Mouse (Mus musculus): ENCODE data around the gene Prickle4. TPM values are rescaled to one million over a fixed set of nuclear protein-coding genes. Genes with fewer than 3 reads are reported as not detected.

Gene Prickle4
- polyA plus RNA-seq (2012; rRNA removed) (0.11 TPM in 1 of 2 replicates, not detected in the other), polyA plus RNA-seq (2014; fragmentation: Nextera tagmentation; extraction: Ambion mirVana) (0.23 TPM in 1 of 2 replicates, not detected in the other)

- Histone ChIP-seq H3K9ac (replicated peaks) (peak within 1 kb of the TSS; percentile 59), H3K4me1 (replicated peaks; ENCODE audit: control insufficient read depth in 2 of 2, insufficient read depth in 2 of 2, low read length in 1 of 2) (peaks cover 0 to 4% of the 10 kb centered on the region in 2 experiments; a peak in 2 of 4 replicates), H3K9me3 (ENCODE audit: control insufficient read depth, low read length) (no peaks in the 10 kb centered on the region), H3K27me3 (ENCODE audit: control insufficient read depth, insufficient read depth, low read length) (peaks cover 20% of the 10 kb centered on the region), H3K4me2 (ENCODE audit: low read depth) (peak within 1 kb of the TSS; percentile 83), H3K4me3 (ENCODE audit: insufficient read depth in 1 of 2, low read depth in 2 of 2, low read length in 2 of 2) (peak within 1 kb of the TSS; percentile 56 to 62), H3K27ac (no peak within 1 kb of the TSS), H3K36me3 (replicated peaks; ENCODE audit: control insufficient read depth, insufficient read depth, low read depth) (no peaks in the 10 kb centered on the region)
- peak; percentile 93 for TF ChIP-seq CTCF (IDR thresholded peaks at IDR 0.05; ENCODE audit: low read depth)
- no peak for TF ChIP-seq EP300 (IDR thresholded peaks at IDR 0.05; ENCODE audit: low read depth)
- DNase-seq (ENCODE audit: low read depth in 3 of 3, low spot score in 3 of 3), result peak; percentile 73 to 81 (median 75)
- ATAC-seq (ENCODE audit: insufficient read depth), result peak; percentile 89
- under 1% methylated on average over 82 of the region's 82 CpGs for WGBS (ENCODE audit: insufficient replicate concordance)
Observed at GRCm38 (mm10) chr17:47694503-47695336, at the start of gene Prickle4. Gene Prickle4, minus strand, starts transcription at chr17:47694736.

DNA sequence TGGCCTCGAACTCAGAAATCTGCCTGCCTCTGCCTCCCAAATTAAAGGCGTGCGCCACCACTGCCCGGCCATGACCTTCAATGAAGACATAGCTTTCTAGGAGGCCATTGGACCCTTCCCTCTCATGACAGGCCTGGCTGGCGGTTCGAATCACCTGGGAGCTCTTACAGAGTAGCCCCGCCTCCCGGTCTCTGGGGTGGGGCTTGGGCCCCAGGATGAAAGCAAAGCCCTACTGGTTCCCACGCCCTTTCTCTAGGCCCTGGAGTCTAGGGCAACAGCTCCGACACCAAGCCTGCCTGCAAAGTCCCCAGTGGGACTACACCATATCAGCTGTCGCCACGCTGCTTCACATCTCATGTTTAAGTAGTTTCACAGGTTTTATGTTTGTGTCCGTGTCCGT is 49.5 kb upstream of the Prickle4 start:
- Histone ChIP-seq H3K4me1 (replicated peaks; ENCODE audit: control insufficient read depth in 2 of 2, insufficient read depth in 2 of 2, low read length in 1 of 2) (peaks cover 10 to 16% of the 10 kb centered on the region in 2 experiments), H3K36me3 (replicated peaks; ENCODE audit: control insufficient read depth, insufficient read depth, low read depth) (no peaks in the 10 kb centered on the region), H3K9ac (replicated peaks) (no peak overlapping the region), H3K27me3 (ENCODE audit: control insufficient read depth, insufficient read depth, low read length) (no peaks in the 10 kb centered on the region; the same call in 1 of the 2 replicates), H3K27ac (no peak overlapping the region), H3K4me2 (ENCODE audit: low read depth) (no peak overlapping the region), H3K9me3 (ENCODE audit: control insufficient read depth, low read length) (no peaks in the 10 kb centered on the region), H3K4me3 (ENCODE audit: insufficient read depth in 1 of 2, low read depth in 2 of 2, low read length in 2 of 2) (no peak overlapping the region)
- DNase-seq (ENCODE audit: low read depth in 3 of 3, low spot score in 3 of 3), result no peak
- WGBS (ENCODE audit: insufficient replicate concordance), result 78% methylated on average over 14 of the region's 14 CpGs
- no peak for ATAC-seq (ENCODE audit: insufficient read depth)
- TF ChIP-seq CTCF (IDR thresholded peaks at IDR 0.05; ENCODE audit: low read depth) (no peak), EP300 (IDR thresholded peaks at IDR 0.05; ENCODE audit: low read depth) (no peak)

DNA sequence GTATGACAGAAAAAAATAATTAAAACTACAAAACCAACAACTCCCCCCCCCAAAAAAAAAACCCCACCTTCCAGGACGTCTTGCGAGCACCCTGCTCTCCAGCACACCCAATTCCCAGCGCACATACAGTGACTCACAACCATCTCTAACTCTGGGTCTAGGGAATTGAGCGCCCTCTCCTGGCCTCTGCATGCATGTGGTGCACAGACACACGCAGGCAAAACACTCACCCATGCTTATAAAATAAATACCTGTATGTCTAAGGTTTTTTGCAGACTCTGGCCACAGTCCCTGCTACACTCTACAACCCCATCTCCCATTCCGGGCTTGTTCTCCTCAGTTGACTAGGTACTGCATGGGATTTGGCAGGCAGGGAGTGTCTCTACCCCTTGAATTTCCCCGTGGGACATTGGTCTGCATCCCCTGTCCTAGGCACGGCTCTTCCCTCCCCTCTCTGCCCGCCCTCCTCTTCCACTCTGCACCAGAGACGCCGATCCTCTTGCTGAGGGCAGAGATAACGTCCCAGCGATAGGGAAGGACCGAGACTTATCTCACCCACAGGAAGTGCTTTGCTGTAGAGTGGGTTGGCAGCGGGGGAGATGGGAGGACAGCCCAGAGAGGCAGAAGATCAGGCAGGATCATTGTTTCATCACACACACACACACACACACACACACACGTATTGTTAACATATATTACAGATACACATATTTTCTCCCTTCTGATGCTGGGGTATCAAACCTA is 48.6 kb upstream of the Prickle4 start:
- Histone ChIP-seq H3K9me3 (ENCODE audit: control insufficient read depth, low read length) (no peaks in the 10 kb centered on the region), H3K4me3 (ENCODE audit: insufficient read depth in 1 of 2, low read depth in 2 of 2, low read length in 2 of 2) (no peak overlapping the region), H3K27me3 (ENCODE audit: control insufficient read depth, insufficient read depth, low read length) (peaks cover 8% of the 10 kb centered on the region), H3K4me1 (replicated peaks; ENCODE audit: control insufficient read depth in 2 of 2, insufficient read depth in 2 of 2, low read length in 1 of 2) (peaks cover 10 to 16% of the 10 kb centered on the region in 2 experiments), H3K4me2 (ENCODE audit: low read depth) (peak overlapping the region; percentile 20), H3K9ac (replicated peaks) (no peak overlapping the region), H3K36me3 (replicated peaks; ENCODE audit: control insufficient read depth, insufficient read depth, low read depth) (no peaks in the 10 kb centered on the region), H3K27ac (no peak overlapping the region)
- no peak for DNase-seq (ENCODE audit: low read depth in 3 of 3, low spot score in 3 of 3)
- WGBS (ENCODE audit: insufficient replicate concordance), result 6% methylated on average over 16 of the region's 16 CpGs
- ATAC-seq (ENCODE audit: insufficient read depth), result peak; percentile 80
- TF ChIP-seq CTCF (IDR thresholded peaks at IDR 0.05; ENCODE audit: low read depth) (peak; percentile 73), EP300 (IDR thresholded peaks at IDR 0.05; ENCODE audit: low read depth) (0 out of 2 replicates have a peak, but pooled peaks have one; percentile 10)

GRCm38 (mm10) chr17:47740186-47740585 is 45.6 kb upstream of the Prickle4 start:
- Histone ChIP-seq H3K9me3 (ENCODE audit: control insufficient read depth, low read length) (no peaks in the 10 kb centered on the region), H3K36me3 (replicated peaks; ENCODE audit: control insufficient read depth, insufficient read depth, low read depth) (no peaks in the 10 kb centered on the region), H3K4me3 (ENCODE audit: insufficient read depth in 1 of 2, low read depth in 2 of 2, low read length in 2 of 2) (no peak overlapping the region), H3K4me1 (replicated peaks; ENCODE audit: control insufficient read depth in 2 of 2, insufficient read depth in 2 of 2, low read length in 1 of 2) (peaks cover 10 to 16% of the 10 kb centered on the region in 2 experiments), H3K4me2 (ENCODE audit: low read depth) (no peak overlapping the region), H3K9ac (replicated peaks) (no peak overlapping the region), H3K27ac (no peak overlapping the region), H3K27me3 (ENCODE audit: control insufficient read depth, insufficient read depth, low read length) (peaks cover 12% of the 10 kb centered on the region)
- DNase-seq (ENCODE audit: low read depth in 3 of 3, low spot score in 3 of 3) (no peak), ATAC-seq (ENCODE audit: insufficient read depth) (no peak)
- 69% methylated on average over 2 of the region's 2 CpGs for WGBS (ENCODE audit: insufficient replicate concordance)
- TF ChIP-seq EP300 (IDR thresholded peaks at IDR 0.05; ENCODE audit: low read depth), result no peak
- TF ChIP-seq CTCF (IDR thresholded peaks at IDR 0.05; ENCODE audit: low read depth), result peak; percentile 49
